Mouse (Mus musculus) MEL-GATA-1-ER (cell line): ENCODE results near the gene Plekha6.

ENCODE experiments used
- DNase-seq: peaks from one replicate; pipeline ENCODE4 v3.0.0-alpha.2; 2012; ENCODE audit warnings: low read depth; ENCODE audit errors: extremely low read depth

Plekha6 gene

GRCm38 (mm10) chr1:133163820-133164431 lies at the start of gene Plekha6:
TSS of gene Plekha6 (plus strand) at chr1:133164210.
- no peak for DNase-seq

DNA sequence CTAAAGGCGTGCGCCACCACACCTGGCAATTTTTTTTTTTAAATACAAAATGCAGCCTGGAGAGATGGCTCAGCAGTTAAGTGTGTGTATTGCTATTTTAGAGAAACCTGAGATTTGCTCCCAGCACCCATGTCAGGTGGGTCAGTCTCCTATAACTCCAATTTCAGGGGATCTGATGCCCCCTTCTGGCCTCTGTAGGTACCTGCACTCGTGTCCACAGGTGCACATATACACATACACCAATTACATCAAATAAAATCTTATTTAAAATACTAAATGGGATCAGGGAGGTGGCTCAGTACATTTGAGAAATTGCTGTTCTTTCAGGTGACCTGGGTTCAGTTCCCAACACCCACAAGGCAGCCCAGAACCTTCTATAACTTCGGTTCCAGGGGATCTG lies 47.9 kb upstream of the Plekha6 start:
- no peak for DNase-seq

DNA sequence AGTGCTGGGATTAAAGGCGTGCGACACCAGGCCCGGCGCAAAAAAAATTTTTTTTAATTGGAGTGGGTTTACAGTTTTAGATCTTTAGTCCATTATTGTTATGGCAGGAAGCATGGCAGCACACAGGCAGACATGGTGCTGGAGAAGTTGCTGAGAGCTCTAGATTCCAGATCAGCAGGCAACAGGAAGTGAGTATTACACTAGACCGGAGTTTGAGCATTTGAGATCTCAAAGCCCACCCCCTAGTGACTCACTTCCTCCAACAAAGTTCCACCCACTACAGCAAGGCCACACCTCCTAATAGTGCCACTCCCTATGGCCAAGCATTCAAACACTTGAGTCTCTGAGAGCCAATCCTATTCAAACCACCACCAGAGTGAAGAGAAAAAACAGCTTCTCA lies 45.9 kb upstream of the Plekha6 start:
- peak; percentile 88 for DNase-seq

GRCm38 (mm10) chr1:133118844-133119243 lies 45.2 kb upstream of the Plekha6 start:
- no peak for DNase-seq

DNA sequence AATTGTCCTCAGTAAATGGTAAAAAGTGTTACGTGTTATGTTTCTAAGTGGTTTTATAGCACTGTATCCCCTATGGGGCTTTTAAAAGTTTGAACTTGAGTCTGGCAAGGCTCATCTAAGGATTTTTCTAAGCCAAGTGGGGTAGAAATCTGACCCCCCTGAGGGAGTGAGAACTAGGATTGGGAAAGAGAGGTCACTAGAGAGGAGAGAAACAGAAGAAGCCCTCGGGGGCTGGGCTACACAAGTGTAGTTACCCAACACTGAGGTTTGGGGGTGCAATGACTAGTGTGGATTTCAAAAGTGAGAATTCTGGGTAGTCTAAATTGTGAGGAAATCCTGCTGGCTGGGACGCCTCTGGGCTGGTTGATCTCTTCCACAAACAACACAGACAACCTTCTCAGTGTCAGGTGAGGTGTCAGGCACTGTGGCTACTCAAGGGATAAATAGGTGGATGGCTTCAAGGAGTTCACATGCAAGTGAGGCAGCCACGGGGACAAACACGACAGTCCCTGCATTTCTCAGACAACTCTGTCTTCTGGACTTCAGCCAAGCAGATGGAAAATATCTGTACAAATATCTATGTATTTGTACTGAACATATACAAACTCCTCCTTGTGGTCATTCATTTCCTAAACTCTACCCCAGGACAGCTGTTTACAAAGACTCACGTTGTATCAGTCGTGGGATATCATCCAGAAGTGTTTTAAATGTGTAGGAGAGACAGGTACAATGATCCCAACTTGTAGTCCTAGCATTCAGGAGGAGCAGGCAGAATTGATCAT lies 43.9 kb upstream of the Plekha6 start:
- DNase-seq: no peak

- DNase-seq: no peak
These were observed 42.8 kb upstream of the Plekha6 start for GRCm38 (mm10) chr1:133121246-133121645.

DNA sequence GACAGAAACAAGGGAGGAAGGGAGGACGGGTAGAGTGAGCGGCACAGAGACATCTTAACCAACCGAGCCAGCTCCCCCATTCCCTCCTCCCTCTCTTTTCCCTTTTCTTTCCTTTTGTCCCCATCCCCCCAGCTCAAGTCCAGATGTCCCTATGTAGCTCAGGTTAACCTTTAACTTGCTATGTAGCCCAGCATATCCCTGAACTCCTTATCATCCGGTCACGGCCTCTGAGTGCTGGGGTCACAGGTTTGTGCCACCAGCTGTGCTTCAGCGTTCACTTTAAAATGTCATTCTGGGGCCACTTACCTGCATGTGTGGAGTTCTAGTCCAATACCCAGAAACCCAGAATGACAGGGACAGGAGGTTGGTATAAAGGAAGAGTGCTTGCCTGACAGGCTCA lies 39.9 kb upstream of the Plekha6 start:
- DNase-seq: no peak

DNA sequence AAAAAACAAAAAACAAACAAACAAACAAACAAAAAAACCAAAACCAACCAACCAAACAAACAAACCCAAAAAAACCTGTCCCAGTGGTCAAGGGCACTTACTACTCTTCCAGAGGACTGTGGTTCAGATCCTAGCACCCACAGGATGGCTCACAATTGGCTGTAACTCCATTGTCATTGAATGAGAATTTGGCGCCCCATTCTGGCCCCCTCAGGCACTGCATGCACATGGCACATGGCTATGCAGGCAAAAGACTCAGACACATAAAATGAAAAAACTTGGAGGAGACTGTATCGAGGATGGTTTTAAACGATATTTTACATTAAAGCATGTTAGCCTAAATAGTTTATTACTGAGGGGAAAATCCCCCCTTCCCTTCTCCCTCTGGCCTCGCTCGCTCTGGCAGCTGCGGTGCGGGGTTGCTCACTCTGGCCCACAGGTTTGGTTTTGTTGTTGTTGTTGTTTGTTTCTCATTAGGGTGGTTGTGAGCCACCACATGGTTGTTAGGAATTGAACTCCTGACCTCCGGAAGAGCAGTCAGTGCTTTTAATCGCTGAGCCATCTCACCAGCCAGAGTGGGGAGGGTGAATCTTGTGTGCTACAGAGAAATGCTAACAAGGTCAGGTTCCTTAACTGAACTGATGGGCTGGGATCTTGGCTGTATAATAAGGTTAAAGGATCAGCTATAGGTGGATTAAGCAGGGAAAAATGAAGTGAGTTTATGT lies 38.2 kb upstream of the Plekha6 start:
- DNase-seq: no peak

DNA sequence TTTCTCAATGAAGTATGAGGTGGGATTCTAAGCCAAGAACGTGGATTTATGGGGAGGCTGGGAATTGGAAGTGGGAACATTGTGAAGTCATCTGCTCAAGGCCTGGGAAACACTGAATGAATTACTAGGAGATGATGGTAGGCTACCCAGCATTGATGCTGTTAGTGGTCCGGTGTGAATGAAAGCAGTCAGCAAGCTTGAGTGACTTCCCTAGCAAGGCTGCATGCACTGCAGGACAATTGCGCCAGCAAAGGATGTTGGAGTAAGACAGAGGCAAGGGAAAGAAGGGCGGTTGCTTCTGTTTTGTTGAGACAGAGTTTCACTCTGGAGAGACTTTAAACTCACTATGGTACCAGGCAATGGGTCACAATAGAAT lies 37.7 kb upstream of the Plekha6 start:
- DNase-seq: no peak

DNA sequence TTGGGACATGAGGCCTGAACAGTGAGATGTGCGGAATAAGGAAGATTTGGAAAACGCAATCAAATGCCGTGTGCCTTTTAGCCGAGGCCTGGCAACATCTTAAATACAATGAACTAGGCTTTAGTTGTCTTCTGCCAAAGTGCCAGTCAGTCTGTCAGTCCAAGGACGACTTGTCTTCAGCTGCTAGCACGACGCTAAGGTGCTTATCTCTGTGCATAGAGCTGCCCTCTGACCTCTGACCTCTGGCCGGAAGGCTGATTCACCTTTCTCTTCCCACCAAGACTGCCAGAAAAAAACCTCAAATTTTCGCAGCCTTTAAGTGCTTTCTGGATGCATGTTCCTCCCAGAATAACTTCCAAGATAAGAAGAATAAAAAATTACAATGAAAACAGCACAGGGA lies 36.7 kb upstream of the Plekha6 start:
- no peak for DNase-seq

DNA sequence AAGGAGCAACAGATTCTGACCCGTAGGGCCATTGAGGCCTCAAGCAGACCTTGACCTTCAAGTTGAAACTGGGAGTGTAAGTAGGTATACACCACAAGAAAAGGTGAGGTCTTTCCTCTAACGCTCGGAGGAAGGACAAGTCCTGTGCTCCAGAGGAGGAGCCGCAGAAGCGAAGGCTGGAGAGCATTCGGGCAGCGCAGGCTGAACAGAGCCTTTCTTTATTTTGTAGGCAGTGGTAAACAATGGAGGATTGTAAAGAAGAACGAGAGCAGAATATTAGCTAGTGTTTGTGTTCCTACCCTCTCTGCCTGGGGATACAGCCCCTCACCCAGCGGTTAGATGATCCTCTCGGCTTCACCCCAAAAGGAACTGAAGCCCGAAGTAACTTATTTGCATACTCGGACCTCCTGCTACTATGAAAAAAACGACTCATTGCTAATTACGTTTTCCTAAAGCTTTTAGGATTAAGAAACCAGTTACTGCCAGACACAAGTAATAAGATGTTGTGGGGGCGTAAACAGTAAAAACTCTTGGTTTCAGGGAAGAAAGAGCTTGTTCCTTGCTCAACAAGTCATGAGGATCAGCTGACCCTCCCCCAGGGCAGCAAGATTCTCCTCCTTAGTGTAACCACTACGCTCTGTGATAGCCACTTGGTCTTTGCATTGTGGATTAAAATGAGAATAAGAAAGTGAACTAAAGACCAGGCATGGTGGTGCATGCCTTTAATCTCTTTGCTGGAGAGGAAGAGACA lies 34.4 kb upstream of the Plekha6 start:
- DNase-seq: peak; percentile 51

DNA sequence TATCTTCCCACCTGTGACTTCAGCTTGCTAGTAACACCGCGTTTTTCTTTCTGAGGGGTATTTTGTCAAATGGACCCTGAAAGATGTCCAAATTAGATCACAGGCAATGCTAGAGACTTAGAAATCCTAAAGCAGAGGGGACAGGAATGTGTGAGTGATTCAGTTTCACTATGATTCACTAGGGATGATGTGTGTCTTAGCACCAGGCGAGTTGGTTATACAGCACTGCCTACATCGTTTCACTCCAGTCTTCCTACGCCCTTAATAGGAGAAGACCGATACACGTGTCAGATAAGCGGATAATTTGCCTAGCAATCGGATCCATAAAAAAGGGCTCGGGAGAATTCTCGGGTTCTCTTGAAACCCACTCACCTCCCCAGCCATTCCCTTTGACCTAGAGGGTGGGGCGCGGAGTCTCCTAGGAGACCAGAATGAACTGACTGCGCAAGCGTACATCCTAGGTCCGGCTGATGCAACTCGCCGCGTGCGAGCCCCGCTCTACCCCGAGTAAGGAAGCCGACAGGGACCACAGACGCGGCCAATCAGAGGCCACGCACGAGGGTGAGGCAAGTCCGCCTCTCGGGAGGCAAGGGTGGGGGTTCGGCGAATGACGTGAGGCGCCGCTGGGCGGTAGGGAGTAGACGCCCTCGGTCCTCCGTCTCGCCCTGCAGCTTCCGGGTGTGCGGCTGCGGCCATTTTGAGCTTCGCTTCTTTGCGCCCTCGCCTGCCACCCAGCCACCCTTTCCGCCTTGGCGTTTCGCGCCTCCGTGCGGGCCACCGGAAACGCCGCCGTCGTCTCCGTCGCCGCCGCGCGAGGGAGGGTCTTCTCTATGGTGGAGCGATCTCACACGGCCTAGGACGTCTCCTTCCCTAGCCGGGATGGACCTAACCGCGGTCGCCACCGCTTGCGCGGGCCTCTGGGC lies 33.1 kb upstream of the Plekha6 start, which contains the start of gene Ppp1r15b:
TSS of gene Ppp1r15b (plus strand) at position 506 of the 923 bp plus-strand sequence.
- DNase-seq: peak; percentile 96

- DNase-seq: no peak
These were observed 32.5 kb upstream of the Plekha6 start for GRCm38 (mm10) chr1:133131561-133131905.

DNA sequence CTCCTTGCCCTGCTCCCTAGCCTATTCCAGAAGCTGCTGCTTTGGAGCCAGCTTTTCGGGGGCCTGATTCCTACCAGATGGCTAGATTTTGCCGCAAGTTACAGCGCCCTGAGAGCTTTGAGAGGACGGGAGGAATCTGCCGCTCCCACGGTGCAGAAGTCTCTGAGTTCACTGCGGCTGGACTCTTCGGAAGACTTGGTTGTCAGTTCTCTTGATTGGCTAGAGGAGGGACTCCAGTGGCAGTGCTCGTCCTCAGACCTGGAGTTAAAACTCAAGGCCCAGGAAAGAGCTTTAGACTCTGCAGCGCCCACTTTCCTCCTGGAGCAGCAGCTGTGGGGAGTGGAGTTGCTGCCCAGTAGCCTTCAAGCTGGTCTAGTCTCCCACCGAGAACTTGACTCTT lies 32.1 kb upstream of the Plekha6 start:
- no peak for DNase-seq

- no peak for DNase-seq
These were observed 31.4 kb upstream of the Plekha6 start for GRCm38 (mm10) chr1:133132388-133133326.

DNA sequence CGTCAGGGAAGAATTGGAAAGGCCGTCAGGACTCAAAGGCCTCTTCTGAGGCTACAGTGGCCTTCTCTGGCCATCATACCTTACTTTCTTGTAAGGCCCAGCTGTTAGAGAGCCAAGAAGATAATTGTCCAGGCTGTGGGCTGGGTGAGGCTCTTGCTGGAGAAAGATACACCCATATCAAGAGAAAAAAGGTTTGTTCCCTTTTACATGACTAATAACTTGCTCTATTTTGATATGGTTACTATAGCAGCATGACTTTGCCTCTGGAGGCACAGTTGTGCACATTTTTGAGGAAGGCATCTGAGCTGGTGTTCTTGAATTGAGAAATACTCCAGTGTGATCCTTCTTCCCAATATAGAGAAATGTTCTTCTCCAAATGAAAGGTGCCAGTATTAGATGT lies 30.6 kb upstream of the Plekha6 start:
- DNase-seq: peak; percentile 92

- DNase-seq: no peak
These were observed 29.9 kb upstream of the Plekha6 start for GRCm38 (mm10) chr1:133134071-133134470.

GRCm38 (mm10) chr1:133134881-133135280 lies 29.1 kb upstream of the Plekha6 start:
- no peak for DNase-seq

GRCm38 (mm10) chr1:133135808-133136207 lies 28.2 kb upstream of the Plekha6 start:
- peak; percentile 53 for DNase-seq

DNA sequence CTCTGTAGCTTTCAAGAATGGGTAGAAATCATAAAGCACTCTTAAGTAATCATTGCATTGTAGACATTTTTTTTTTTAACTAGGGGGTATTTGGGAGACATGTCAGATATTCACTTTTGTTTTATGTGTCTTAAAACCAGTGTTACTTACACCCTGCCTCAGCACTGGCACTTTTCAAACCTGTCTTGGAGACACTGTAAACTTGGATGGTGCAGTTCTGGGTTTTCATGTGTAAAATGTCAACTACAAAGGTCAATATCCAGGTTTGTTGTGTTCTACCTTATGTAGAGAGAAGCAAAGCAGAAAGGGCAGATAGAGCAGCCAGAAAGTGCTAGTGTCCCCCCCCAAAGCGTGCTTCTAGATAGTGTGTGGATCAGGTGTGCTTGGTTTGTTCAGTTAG lies 25.6 kb upstream of the Plekha6 start:
- no peak for DNase-seq
